Mouse (Mus musculus) ES-E14 (cell line): Measurements from ENCODE around the gene Gba2. TPM values are rescaled to one million over a fixed set of nuclear protein-coding genes. Genes with fewer than 3 reads are reported as not detected.

Experiments
- DNase-seq: peaks from one replicate; pipeline ENCODE4 v3.0.0-alpha.2; 2013; ENCODE audit warnings: low read depth, low spot score
- H3K27ac ChIP-seq: 2 replicates; pipeline ENCODE4 v1.5.1; 2012; ENCODE audit warnings: low read depth, mild to moderate bottlenecking, low read length, moderate library complexity, mixed read lengths; ENCODE audit not compliant: poor library complexity, insufficient read depth, severe bottlenecking
- H3K36me3 ChIP-seq: 2 replicates; pipeline ENCODE4 v1.6.1; 2012; ENCODE audit warnings: mild to moderate bottlenecking, low read length, moderate library complexity, mixed read lengths; ENCODE audit not compliant: control insufficient read depth, poor library complexity, insufficient read depth, severe bottlenecking
- H3K4me1 ChIP-seq, 2 experiments: fragments of 150-350 bp in 1 of 2; sonication (generic) in 1 of 2; 2 replicates each; pipeline ENCODE4 v1.6.1; 2012; ENCODE audit warnings: low read length in 2 of 2, mild to moderate bottlenecking in 1 of 2, mixed read lengths in 1 of 2; ENCODE audit not compliant: control insufficient read depth in 2 of 2, insufficient read depth in 2 of 2, poor library complexity in 1 of 2
- H3K4me3 ChIP-seq, 2 experiments: fragments of 150-350 bp in 1 of 2; sonication (generic) in 1 of 2; 2 replicates each; pipeline ENCODE4 v1.5.1; 2012; ENCODE audit warnings: low read length in 2 of 2, low read depth in 1 of 2, mild to moderate bottlenecking in 1 of 2, mixed read lengths in 1 of 2; ENCODE audit not compliant: insufficient read depth in 1 of 2, poor library complexity in 1 of 2, severe bottlenecking in 1 of 2
- H3K9ac ChIP-seq: 2 replicates; pipeline ENCODE4 v1.6.1; 2012; ENCODE audit warnings: low read depth, mild to moderate bottlenecking, low read length, mixed read lengths; ENCODE audit not compliant: poor library complexity, insufficient read depth, severe bottlenecking
- H3K9me3 ChIP-seq: fragments of 150-350 bp; sonication (generic); 2 replicates; pipeline ENCODE4 v1.6.1; 2012; ENCODE audit warnings: low read depth, mild to moderate bottlenecking, low read length; ENCODE audit not compliant: control insufficient read depth, insufficient read depth
- CHD2 ChIP-seq: IDR thresholded peaks from 2 replicates; pipeline ENCODE4 v1.6.1; 2014; ENCODE audit warnings: mild to moderate bottlenecking, low read depth, low read length, inconsistent platforms
- HCFC1 ChIP-seq: IDR thresholded peaks from 2 replicates; pipeline ENCODE4 v1.6.1; 2012; ENCODE audit warnings: low read length, inconsistent platforms, borderline replicate concordance; ENCODE audit not compliant: insufficient read depth
- MAFK ChIP-seq: IDR thresholded peaks from 2 replicates; pipeline ENCODE4 v1.6.1; 2014; ENCODE audit warnings: mild to moderate bottlenecking, low read depth, low read length, inconsistent platforms; ENCODE audit not compliant: insufficient read depth
- ZC3H11A ChIP-seq: IDR thresholded peaks from 2 replicates; pipeline ENCODE4 v1.6.1; 2012; ENCODE audit warnings: low read depth, mild to moderate bottlenecking, inconsistent platforms, low read length, borderline replicate concordance
- ZNF384 ChIP-seq: IDR thresholded peaks from 2 replicates; pipeline ENCODE4 v1.6.1; 2012; ENCODE audit warnings: low read depth, low read length, inconsistent platforms
- in situ Hi-C, 2 experiments: fragments of 600-800 bp; cut with MboI; formaldehyde crosslinking; loops; one replicate each; pipeline ENCODE4 v1.15.1; 2025; ENCODE audit warnings: low sequenced_read_pairs in 2 of 2, inconsistent platforms in 1 of 2; ENCODE audit not compliant: unreplicated experiment in 2 of 2
- total RNA-seq: library from RNA; depleted of rRNA; stranded (reverse); fragments of 300-350 nt; gene quantifications from 2 replicates; pipeline ENCODE4 v1.2.3, GENCODE M21; 2012

Gene Gba2
- total RNA-seq, 1 experiment, result 8.9 TPM

DNA sequence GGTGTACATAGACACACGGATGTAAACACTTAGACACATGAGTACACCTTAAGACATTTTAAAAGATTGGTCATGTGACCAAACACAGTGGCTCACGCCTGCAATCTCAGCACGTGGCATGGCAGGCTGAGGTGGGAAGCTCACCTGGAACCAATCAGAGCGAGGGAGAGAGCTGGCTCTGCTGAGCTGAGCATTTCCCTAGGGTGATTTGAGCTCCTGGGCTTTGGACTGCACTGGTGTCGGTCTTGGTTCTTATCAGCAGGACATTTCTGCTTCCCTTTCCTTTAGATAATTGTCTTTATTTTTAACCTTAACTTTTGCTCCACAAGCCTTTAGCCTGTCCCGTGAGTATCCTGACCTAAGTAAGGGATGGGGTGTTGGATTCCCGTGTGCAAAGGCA lies 9.0 kb upstream of the Gba2 start:
- Histone ChIP-seq H3K4me1 (peaks cover 0 to 17% of the 10 kb centered on the region in 2 experiments; a peak in 1 of 4 replicates), H3K4me3 (no peak overlapping the region), H3K9ac (no peak overlapping the region), H3K36me3 (peaks cover 6% of the 10 kb centered on the region; the same call in 1 of the 2 replicates), H3K9me3 (no peaks in the 10 kb centered on the region), H3K27ac (no peak overlapping the region)
- no peak for DNase-seq
- in situ Hi-C loops, result no loop called here
- no peak for TF ChIP-seq ZNF384
- TF ChIP-seq MAFK, result no peak
- no peak for TF ChIP-seq CHD2
- TF ChIP-seq ZC3H11A, result no peak
- no peak for TF ChIP-seq HCFC1

DNA sequence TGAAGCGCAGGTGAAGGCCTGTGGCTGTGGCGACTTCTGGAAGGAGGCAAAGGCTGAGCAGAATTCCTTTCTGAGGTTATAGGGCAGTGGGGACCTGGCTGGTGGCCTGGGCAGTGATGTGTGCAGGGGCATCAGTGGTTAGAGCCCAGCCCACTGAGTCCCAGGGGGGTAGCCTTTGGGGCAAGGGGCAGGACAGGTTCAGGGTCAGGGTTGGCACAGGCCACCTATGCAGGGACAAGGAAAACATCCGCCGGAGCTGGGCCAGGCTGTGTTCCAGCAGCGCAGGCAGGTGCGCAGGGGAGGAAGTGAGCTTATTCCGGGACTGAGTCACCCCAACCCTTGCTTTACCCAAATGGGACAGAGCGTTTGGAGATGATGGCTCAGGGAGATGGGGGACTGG lies 7.7 kb upstream of the Gba2 start:
- Histone ChIP-seq H3K4me3 (no peak overlapping the region), H3K9me3 (no peaks in the 10 kb centered on the region), H3K27ac (no peak overlapping the region), H3K36me3 (peaks cover 11% of the 10 kb centered on the region; the same call in 1 of the 2 replicates), H3K4me1 (peaks cover 0 to 17% of the 10 kb centered on the region in 2 experiments; a peak in 1 of 4 replicates), H3K9ac (no peak overlapping the region)
- DNase-seq, result no peak
- TF ChIP-seq HCFC1 (no peak), ZNF384 (no peak)
- in situ Hi-C loops, result no loop called here

DNA sequence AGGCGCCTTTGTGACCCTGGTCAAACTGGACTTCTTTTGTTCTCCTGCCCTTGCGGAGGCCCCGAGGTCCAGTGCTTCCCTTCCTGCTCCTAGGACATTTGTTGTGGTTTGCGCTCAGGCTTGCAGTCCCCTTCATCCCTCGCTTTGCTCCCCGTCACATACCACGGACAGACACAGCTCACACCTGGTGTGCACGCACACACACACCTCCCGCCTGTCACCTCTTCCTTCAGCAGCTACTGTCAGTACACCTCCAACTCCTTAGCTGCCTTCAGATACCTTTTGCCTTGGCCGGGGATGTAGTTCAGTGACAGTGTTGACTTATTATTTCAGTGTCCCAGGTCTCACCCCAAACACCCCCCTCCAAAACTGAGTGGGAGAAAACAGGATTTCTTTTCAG lies 7.0 kb upstream of the Gba2 start:
- in situ Hi-C loops, result no loop called here
- peaks cover 0 to 17% of the 10 kb centered on the region in 2 experiments; a peak in 1 of 4 replicates for H3K4me1 ChIP-seq
- no peak overlapping the region for H3K4me3 ChIP-seq
- no peak overlapping the region for H3K27ac ChIP-seq
- H3K9me3 ChIP-seq, result no peaks in the 10 kb centered on the region
- TF ChIP-seq MAFK (no peak), ZC3H11A (no peak), HCFC1 (no peak), ZNF384 (no peak), CHD2 (no peak)
- peaks cover 16% of the 10 kb centered on the region; the same call in 1 of the 2 replicates for H3K36me3 ChIP-seq
- no peak for DNase-seq
- no peak overlapping the region for H3K9ac ChIP-seq

DNA sequence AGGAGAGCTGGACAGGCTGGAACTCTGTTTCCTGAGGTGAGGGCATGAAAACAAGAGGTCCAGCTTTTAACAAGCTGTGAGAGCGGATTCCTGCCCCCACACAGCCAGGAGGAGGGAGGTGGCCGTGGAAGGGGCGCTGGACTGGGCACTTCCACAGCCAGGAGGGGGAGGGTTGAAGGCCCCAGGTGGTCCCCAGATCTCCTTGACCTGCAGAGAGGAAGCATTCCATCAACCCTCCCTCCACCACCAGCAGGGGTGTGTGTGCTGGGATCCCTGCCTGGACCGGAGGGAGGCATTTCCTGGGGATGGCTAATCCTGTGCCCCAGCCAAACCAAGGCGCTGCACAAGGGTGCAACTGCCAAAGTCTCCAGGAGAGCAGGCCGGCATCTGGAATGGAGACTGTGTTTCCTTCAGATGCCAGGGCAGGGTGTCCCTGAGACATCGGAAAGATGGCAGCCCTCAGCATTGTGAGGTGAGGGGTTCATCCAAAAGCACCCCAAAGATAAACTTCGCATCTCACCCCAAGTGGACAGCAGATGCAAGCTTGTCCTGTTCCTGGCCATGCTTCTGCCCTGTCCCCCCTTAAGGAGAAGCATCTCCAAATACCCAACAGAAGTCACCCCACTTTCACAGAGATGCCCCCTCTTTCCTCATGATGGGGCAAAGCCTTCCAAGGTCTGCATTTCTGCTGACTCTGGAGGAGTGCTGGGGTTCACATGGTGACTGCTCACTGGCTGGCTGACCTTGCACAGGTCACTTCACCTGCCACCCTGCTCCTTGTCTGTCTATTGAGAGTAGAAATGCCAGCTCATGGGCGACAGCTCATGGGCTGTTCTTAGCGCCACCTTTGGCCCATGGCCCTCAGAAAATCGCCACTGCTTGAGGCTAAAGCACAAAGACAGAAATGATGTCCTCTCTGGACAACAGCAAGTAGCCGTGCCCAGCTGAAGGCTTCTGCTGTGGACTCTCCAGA lies 6.1 kb upstream of the Gba2 start, which contains the start of gene Msmp:
Gene Msmp, minus strand, starts transcription at position 51 of the 973 bp plus-strand sequence.
- Histone ChIP-seq H3K9me3 (no peaks in the 10 kb centered on the region), H3K27ac (no peak within 1 kb of the TSS; the same call in 1 of the 2 replicates), H3K9ac (no peak within 1 kb of the TSS), H3K36me3 (peaks cover 21% of the 10 kb centered on the region; the same call in 1 of the 2 replicates), H3K4me1 (peaks cover 0 to 17% of the 10 kb centered on the region in 2 experiments; a peak in 1 of 4 replicates), H3K4me3 (no peak within 1 kb of the TSS)
- in situ Hi-C loops, result no loop called here
- TF ChIP-seq MAFK, result no peak
- TF ChIP-seq HCFC1, result no peak
- DNase-seq, result no peak

DNA sequence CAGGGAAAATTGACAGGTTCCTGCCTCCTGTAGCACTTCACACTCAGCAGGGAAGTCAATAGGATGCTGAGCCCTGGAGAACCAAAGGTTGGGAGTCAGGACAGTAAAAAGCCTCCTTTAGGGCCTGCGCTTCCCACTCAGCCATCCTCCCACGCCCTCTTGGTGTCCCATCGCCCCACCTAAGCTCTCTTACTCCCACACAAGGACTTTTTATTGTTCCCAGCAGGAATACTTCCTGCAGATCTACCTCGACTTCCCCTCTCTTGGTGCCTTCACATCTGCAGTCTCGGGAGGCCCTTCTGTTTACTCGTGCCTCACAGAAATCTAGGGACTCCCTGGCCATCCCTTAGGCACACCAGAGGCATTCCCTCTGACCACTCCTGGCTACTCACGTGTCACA lies 4.7 kb upstream of the Gba2 start:
- peaks cover 0 to 17% of the 10 kb centered on the region in 2 experiments; a peak in 2 of 4 replicates for H3K4me1 ChIP-seq
- H3K4me3 ChIP-seq, result no peak overlapping the region
- DNase-seq, result no peak
- TF ChIP-seq CHD2 (no peak), ZC3H11A (no peak), HCFC1 (no peak)
- in situ Hi-C loops, result no loop called here
- peaks cover 21% of the 10 kb centered on the region; the same call in 1 of the 2 replicates for H3K36me3 ChIP-seq
- no peaks in the 10 kb centered on the region for H3K9me3 ChIP-seq
- H3K27ac ChIP-seq, result no peak overlapping the region
- H3K9ac ChIP-seq, result no peak overlapping the region
